Mouse (Mus musculus): ENCODE data around the gene Tmco1. TPM values are rescaled to one million over a fixed set of nuclear protein-coding genes. Genes with fewer than 3 reads are reported as not detected.

The Tmco1 gene
- polyA plus RNA-seq, 1 experiment from 2014 or later = 125 TPM

- H3K9me3 ChIP-seq (ENCODE audit: low read length) = no peaks in the 10 kb centered on the region
- H3K36me3 ChIP-seq (ENCODE audit: insufficient read depth, low read length) = peaks cover 50% of the 10 kb centered on the region
- H3K4me2 ChIP-seq (replicated peaks; ENCODE audit: low read depth, low read length) = no peak overlapping the region
- no peak overlapping the region for H3K9ac ChIP-seq (replicated peaks; ENCODE audit: low read length)
- no peak overlapping the region for H3K4me3 ChIP-seq (ENCODE audit: low read length)
- H3K27ac ChIP-seq (ENCODE audit: low read length) = no peak overlapping the region
- no peak for ATAC-seq (ENCODE audit: low FRiP score, low TSS enrichment)
- 98% methylated on average over 6 of the region's 6 CpGs for WGBS
- H3K4me1 ChIP-seq (ENCODE audit: insufficient read depth, low read length) = no peaks in the 10 kb centered on the region
- no peaks in the 10 kb centered on the region for H3K27me3 ChIP-seq (ENCODE audit: insufficient read depth, low read length)
These were observed 13.5 kb downstream of the Tmco1 start for GRCm38 (mm10) chr1:167321691-167322090.

- H3K4me2 ChIP-seq (replicated peaks; ENCODE audit: low read depth, low read length) = no peak overlapping the region
- H3K9ac ChIP-seq (replicated peaks; ENCODE audit: low read length) = no peak overlapping the region
- WGBS = 88% methylated on average over 6 of the region's 6 CpGs
- H3K4me1 ChIP-seq (ENCODE audit: insufficient read depth, low read length) = no peaks in the 10 kb centered on the region
- H3K27me3 ChIP-seq (ENCODE audit: insufficient read depth, low read length) = no peaks in the 10 kb centered on the region
- no peak overlapping the region for H3K4me3 ChIP-seq (ENCODE audit: low read length)
- H3K27ac ChIP-seq (ENCODE audit: low read length) = no peak overlapping the region
- no peaks in the 10 kb centered on the region for H3K9me3 ChIP-seq (ENCODE audit: low read length)
- no peak for ATAC-seq (ENCODE audit: low FRiP score, low TSS enrichment)
- H3K36me3 ChIP-seq (ENCODE audit: insufficient read depth, low read length) = peaks cover 44% of the 10 kb centered on the region
These were observed 20.6 kb downstream of the Tmco1 start for GRCm38 (mm10) chr1:167328776-167329175.

DNA sequence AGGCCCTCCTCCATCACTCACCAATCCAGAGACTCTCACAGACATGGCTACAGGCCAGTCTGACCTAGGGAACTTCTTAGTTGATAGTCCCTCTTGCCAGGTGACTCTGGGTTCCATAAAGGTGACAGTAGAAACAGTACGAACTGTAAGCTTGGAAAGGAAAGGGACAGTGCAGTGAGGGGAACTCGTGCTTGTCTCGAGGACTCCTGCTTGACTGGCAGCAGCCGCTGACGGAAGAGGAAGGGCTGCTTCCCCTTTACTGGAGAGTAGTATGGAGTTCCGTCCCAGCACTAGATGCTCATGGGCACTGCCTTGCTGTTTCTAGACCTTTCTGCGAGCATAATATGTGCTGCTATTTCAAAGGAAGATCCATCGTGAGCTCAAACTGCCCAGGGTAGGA, 22.9 kb downstream of the Tmco1 start:
- H3K4me1 ChIP-seq (ENCODE audit: insufficient read depth, low read length) = no peaks in the 10 kb centered on the region
- no peak overlapping the region for H3K4me2 ChIP-seq (replicated peaks; ENCODE audit: low read depth, low read length)
- no peaks in the 10 kb centered on the region for H3K27me3 ChIP-seq (ENCODE audit: insufficient read depth, low read length)
- no peak overlapping the region for H3K27ac ChIP-seq (ENCODE audit: low read length)
- H3K9ac ChIP-seq (replicated peaks; ENCODE audit: low read length) = no peak overlapping the region
- WGBS = 86% methylated on average over 8 of the region's 8 CpGs
- H3K9me3 ChIP-seq (ENCODE audit: low read length) = no peaks in the 10 kb centered on the region
- H3K36me3 ChIP-seq (ENCODE audit: insufficient read depth, low read length) = peaks cover 40% of the 10 kb centered on the region
- no peak overlapping the region for H3K4me3 ChIP-seq (ENCODE audit: low read length)
- no peak for ATAC-seq (ENCODE audit: low FRiP score, low TSS enrichment)

- Histone ChIP-seq H3K4me1 (ENCODE audit: insufficient read depth, low read length) (no peaks in the 10 kb centered on the region), H3K36me3 (ENCODE audit: insufficient read depth, low read length) (peaks cover 15% of the 10 kb centered on the region), H3K9ac (replicated peaks; ENCODE audit: low read length) (no peak overlapping the region), H3K27ac (ENCODE audit: low read length) (no peak overlapping the region), H3K27me3 (ENCODE audit: insufficient read depth, low read length) (peaks cover 3% of the 10 kb centered on the region; the same call in 1 of the 2 replicates), H3K4me2 (replicated peaks; ENCODE audit: low read depth, low read length) (no peak overlapping the region), H3K4me3 (ENCODE audit: low read length) (no peak overlapping the region), H3K9me3 (ENCODE audit: low read length) (no peaks in the 10 kb centered on the region)
- no peak for ATAC-seq (ENCODE audit: low FRiP score, low TSS enrichment)
- 81% methylated on average over 3 of the region's 3 CpGs for WGBS
These were observed 28.2 kb downstream of the Tmco1 start for GRCm38 (mm10) chr1:167336398-167336797.

DNA sequence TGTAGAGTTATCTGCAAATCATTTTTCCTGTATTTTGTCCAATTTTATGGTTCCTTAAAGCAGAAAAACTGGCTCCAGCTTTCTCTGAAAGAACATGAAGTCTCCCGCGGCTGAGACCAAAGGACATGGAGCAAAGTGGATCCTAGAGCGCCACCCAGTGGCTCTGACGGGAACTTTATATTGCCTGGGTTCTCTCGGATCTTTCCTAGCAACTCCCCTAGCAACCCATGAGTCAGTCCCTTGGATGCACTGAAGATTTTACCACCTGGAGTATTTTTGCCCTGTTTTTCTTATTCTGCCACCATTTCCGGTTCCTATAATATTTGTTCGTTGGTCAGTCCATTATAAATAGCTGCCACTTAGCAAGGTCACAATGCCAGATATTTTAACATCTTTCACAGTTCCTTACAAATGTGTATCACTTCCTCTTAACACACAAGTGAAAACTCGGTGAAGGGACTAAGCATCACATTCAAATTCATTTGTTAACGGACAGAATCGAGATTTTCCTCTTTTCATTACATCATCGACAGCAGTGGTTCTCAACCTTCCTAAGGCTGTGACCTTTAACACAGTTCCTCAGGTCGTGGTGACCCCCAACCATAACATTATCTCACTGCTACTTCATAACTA, 29.4 kb downstream of the Tmco1 start:
- H3K4me3 ChIP-seq (ENCODE audit: low read length) = no peak overlapping the region
- no peaks in the 10 kb centered on the region for H3K4me1 ChIP-seq (ENCODE audit: insufficient read depth, low read length)
- H3K9ac ChIP-seq (replicated peaks; ENCODE audit: low read length) = no peak overlapping the region
- ATAC-seq (ENCODE audit: low FRiP score, low TSS enrichment) = peak; percentile 55; the same call in 1 of the 2 replicates
- 21% methylated on average over 12 of the region's 12 CpGs for WGBS
- H3K27ac ChIP-seq (ENCODE audit: low read length) = no peak overlapping the region
- H3K36me3 ChIP-seq (ENCODE audit: insufficient read depth, low read length) = peaks cover 5% of the 10 kb centered on the region; the same call in 1 of the 2 replicates
- H3K4me2 ChIP-seq (replicated peaks; ENCODE audit: low read depth, low read length) = no peak overlapping the region
- no peaks in the 10 kb centered on the region for H3K9me3 ChIP-seq (ENCODE audit: low read length)
- H3K27me3 ChIP-seq (ENCODE audit: insufficient read depth, low read length) = peaks cover 3% of the 10 kb centered on the region; the same call in 1 of the 2 replicates

GRCm38 (mm10) chr1:167339177-167339781, 31.1 kb downstream of the Tmco1 start:
- Histone ChIP-seq H3K4me2 (replicated peaks; ENCODE audit: low read depth, low read length) (no peak overlapping the region), H3K36me3 (ENCODE audit: insufficient read depth, low read length) (no peaks in the 10 kb centered on the region)
- WGBS = 69% methylated on average over 8 of the region's 9 CpGs

GRCm38 (mm10) chr1:167340111-167340787, 32.1 kb downstream of the Tmco1 start:
- no peak; the same call in 1 of the 2 replicates for ATAC-seq (ENCODE audit: low FRiP score, low TSS enrichment)
- Histone ChIP-seq H3K27me3 (ENCODE audit: insufficient read depth, low read length) (peaks cover 3% of the 10 kb centered on the region; the same call in 1 of the 2 replicates), H3K9ac (replicated peaks; ENCODE audit: low read length) (peak overlapping the region; percentile 60), H3K36me3 (ENCODE audit: insufficient read depth, low read length) (no peaks in the 10 kb centered on the region), H3K4me2 (replicated peaks; ENCODE audit: low read depth, low read length) (peak overlapping the region; percentile 73), H3K27ac (ENCODE audit: low read length) (no peak overlapping the region), H3K4me3 (ENCODE audit: low read length) (peak overlapping the region; percentile 46), H3K9me3 (ENCODE audit: low read length) (no peaks in the 10 kb centered on the region), H3K4me1 (ENCODE audit: insufficient read depth, low read length) (no peaks in the 10 kb centered on the region)
- under 1% methylated on average over 47 of the region's 47 CpGs for WGBS

More at GRCm38 (mm10) chr1:167339177-167339781, 31.1 kb downstream of the Tmco1 start:
- Histone ChIP-seq H3K4me1 (ENCODE audit: insufficient read depth, low read length) (no peaks in the 10 kb centered on the region), H3K9me3 (ENCODE audit: low read length) (no peaks in the 10 kb centered on the region), H3K27me3 (ENCODE audit: insufficient read depth, low read length) (peaks cover 3% of the 10 kb centered on the region; the same call in 1 of the 2 replicates), H3K27ac (ENCODE audit: low read length) (no peak overlapping the region), H3K4me3 (ENCODE audit: low read length) (no peak overlapping the region), H3K9ac (replicated peaks; ENCODE audit: low read length) (no peak overlapping the region)
- no peak for ATAC-seq (ENCODE audit: low FRiP score, low TSS enrichment)

DNA sequence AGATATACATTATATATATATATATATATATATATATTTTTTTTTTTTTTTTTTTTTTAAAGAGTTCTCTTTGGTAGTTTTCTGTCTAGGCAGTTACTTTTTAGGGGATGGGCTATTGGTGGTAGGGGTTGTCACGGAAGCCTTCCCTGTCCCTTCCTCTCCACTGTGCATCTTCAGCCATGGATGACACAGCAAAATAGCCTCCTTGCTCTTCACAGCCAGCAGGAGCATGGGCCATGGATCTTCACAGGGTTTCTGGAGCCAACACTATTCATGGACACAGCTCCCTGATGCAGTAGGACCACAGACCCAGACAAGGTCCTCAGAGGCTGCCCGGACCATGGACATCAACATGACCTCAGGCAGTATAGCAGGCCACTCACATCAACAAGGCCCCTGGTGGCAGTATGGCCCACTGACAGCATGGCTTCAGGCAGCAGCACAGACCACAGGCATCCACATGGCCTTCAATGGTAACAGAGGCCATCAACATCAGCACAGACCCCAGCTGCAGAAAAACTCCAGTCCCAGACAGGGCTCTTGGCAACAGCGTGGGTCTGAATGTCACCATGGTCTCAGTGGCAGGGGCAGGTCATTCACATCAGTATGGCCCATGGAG, 32.8 kb downstream of the Tmco1 start:
- H3K27ac ChIP-seq (ENCODE audit: low read length) = no peak overlapping the region
- no peaks in the 10 kb centered on the region for H3K4me1 ChIP-seq (ENCODE audit: insufficient read depth, low read length)
- H3K4me2 ChIP-seq (replicated peaks; ENCODE audit: low read depth, low read length) = peak overlapping the region; percentile 73
- 87% methylated on average over 3 of the region's 3 CpGs for WGBS
- 0 out of 2 replicates have a peak, but pooled peaks have one; percentile 16 for ATAC-seq (ENCODE audit: low FRiP score, low TSS enrichment)
- H3K9ac ChIP-seq (replicated peaks; ENCODE audit: low read length) = no peak overlapping the region
- no peak overlapping the region for H3K4me3 ChIP-seq (ENCODE audit: low read length)
- H3K9me3 ChIP-seq (ENCODE audit: low read length) = no peaks in the 10 kb centered on the region
- no peaks in the 10 kb centered on the region for H3K36me3 ChIP-seq (ENCODE audit: insufficient read depth, low read length)
- H3K27me3 ChIP-seq (ENCODE audit: insufficient read depth, low read length) = peaks cover 3% of the 10 kb centered on the region; the same call in 1 of the 2 replicates

- no peaks in the 10 kb centered on the region for H3K36me3 ChIP-seq (ENCODE audit: insufficient read depth, low read length)
- H3K27me3 ChIP-seq (ENCODE audit: insufficient read depth, low read length) = peaks cover 3% of the 10 kb centered on the region; the same call in 1 of the 2 replicates
- 87% methylated on average over 9 of the region's 10 CpGs for WGBS
- no peak overlapping the region for H3K4me3 ChIP-seq (ENCODE audit: low read length)
- no peak for ATAC-seq (ENCODE audit: low FRiP score, low TSS enrichment)
- H3K4me1 ChIP-seq (ENCODE audit: insufficient read depth, low read length) = no peaks in the 10 kb centered on the region
- no peak overlapping the region for H3K27ac ChIP-seq (ENCODE audit: low read length)
- no peak overlapping the region for H3K4me2 ChIP-seq (replicated peaks; ENCODE audit: low read depth, low read length)
- H3K9ac ChIP-seq (replicated peaks; ENCODE audit: low read length) = no peak overlapping the region
- no peaks in the 10 kb centered on the region for H3K9me3 ChIP-seq (ENCODE audit: low read length)
These were observed 34.7 kb downstream of the Tmco1 start for GRCm38 (mm10) chr1:167342831-167343230.
